Mouse (Mus musculus) ES-E14 (cell line): ENCODE results near the gene Lrfn2. TPM values are rescaled to one million over a fixed set of nuclear protein-coding genes. Genes with fewer than 3 reads are reported as not detected.

Source experiments
- DNase-seq: peaks from one replicate; pipeline ENCODE4 v3.0.0-alpha.2; 2013; ENCODE audit warnings: low read depth, low spot score
- H3K27ac ChIP-seq: 2 replicates; pipeline ENCODE4 v1.5.1; 2012; ENCODE audit warnings: low read depth, mild to moderate bottlenecking, low read length, moderate library complexity, mixed read lengths; ENCODE audit not compliant: poor library complexity, insufficient read depth, severe bottlenecking
- H3K36me3 ChIP-seq: 2 replicates; pipeline ENCODE4 v1.6.1; 2012; ENCODE audit warnings: mild to moderate bottlenecking, low read length, moderate library complexity, mixed read lengths; ENCODE audit not compliant: control insufficient read depth, poor library complexity, insufficient read depth, severe bottlenecking
- H3K4me1 ChIP-seq, 2 experiments: fragments of 150-350 bp in 1 of 2; sonication (generic) in 1 of 2; 2 replicates each; pipeline ENCODE4 v1.6.1; 2012; ENCODE audit warnings: low read length in 2 of 2, mild to moderate bottlenecking in 1 of 2, mixed read lengths in 1 of 2; ENCODE audit not compliant: control insufficient read depth in 2 of 2, insufficient read depth in 2 of 2, poor library complexity in 1 of 2
- H3K4me3 ChIP-seq, 2 experiments: fragments of 150-350 bp in 1 of 2; sonication (generic) in 1 of 2; 2 replicates each; pipeline ENCODE4 v1.5.1; 2012; ENCODE audit warnings: low read length in 2 of 2, low read depth in 1 of 2, mild to moderate bottlenecking in 1 of 2, mixed read lengths in 1 of 2; ENCODE audit not compliant: insufficient read depth in 1 of 2, poor library complexity in 1 of 2, severe bottlenecking in 1 of 2
- H3K9ac ChIP-seq: 2 replicates; pipeline ENCODE4 v1.6.1; 2012; ENCODE audit warnings: low read depth, mild to moderate bottlenecking, low read length, mixed read lengths; ENCODE audit not compliant: poor library complexity, insufficient read depth, severe bottlenecking
- H3K9me3 ChIP-seq: fragments of 150-350 bp; sonication (generic); 2 replicates; pipeline ENCODE4 v1.6.1; 2012; ENCODE audit warnings: low read depth, mild to moderate bottlenecking, low read length; ENCODE audit not compliant: control insufficient read depth, insufficient read depth
- CHD2 ChIP-seq: IDR thresholded peaks from 2 replicates; pipeline ENCODE4 v1.6.1; 2014; ENCODE audit warnings: mild to moderate bottlenecking, low read depth, low read length, inconsistent platforms
- HCFC1 ChIP-seq: IDR thresholded peaks from 2 replicates; pipeline ENCODE4 v1.6.1; 2012; ENCODE audit warnings: low read length, inconsistent platforms, borderline replicate concordance; ENCODE audit not compliant: insufficient read depth
- MAFK ChIP-seq: IDR thresholded peaks from 2 replicates; pipeline ENCODE4 v1.6.1; 2014; ENCODE audit warnings: mild to moderate bottlenecking, low read depth, low read length, inconsistent platforms; ENCODE audit not compliant: insufficient read depth
- ZC3H11A ChIP-seq: IDR thresholded peaks from 2 replicates; pipeline ENCODE4 v1.6.1; 2012; ENCODE audit warnings: low read depth, mild to moderate bottlenecking, inconsistent platforms, low read length, borderline replicate concordance
- ZNF384 ChIP-seq: IDR thresholded peaks from 2 replicates; pipeline ENCODE4 v1.6.1; 2012; ENCODE audit warnings: low read depth, low read length, inconsistent platforms
- in situ Hi-C, 2 experiments: fragments of 600-800 bp; cut with MboI; formaldehyde crosslinking; loops; one replicate each; pipeline ENCODE4 v1.15.1; 2025; ENCODE audit warnings: low sequenced_read_pairs in 2 of 2, inconsistent platforms in 1 of 2; ENCODE audit not compliant: unreplicated experiment in 2 of 2
- total RNA-seq: library from RNA; depleted of rRNA; stranded (reverse); fragments of 300-350 nt; gene quantifications from 2 replicates; pipeline ENCODE4 v1.2.3, GENCODE M21; 2012

The Lrfn2 gene
- total RNA-seq, 1 experiment, result 0.13 TPM

- in situ Hi-C loops, result no loop called here
- peaks cover 0 to 5% of the 10 kb centered on the region in 2 experiments; a peak in 1 of 4 replicates for H3K4me1 ChIP-seq
- no peaks in the 10 kb centered on the region for H3K9me3 ChIP-seq
- no peaks in the 10 kb centered on the region for H3K36me3 ChIP-seq
- no peak overlapping the region for H3K4me3 ChIP-seq
- H3K27ac ChIP-seq, result no peak overlapping the region; the same call in 1 of the 2 replicates
- TF ChIP-seq ZNF384 (no peak), ZC3H11A (no peak), MAFK (no peak), HCFC1 (no peak), CHD2 (no peak)
- no peak overlapping the region for H3K9ac ChIP-seq
- DNase-seq, result no peak
Measured at GRCm38 (mm10) chr17:49047921-49048320, 115.7 kb downstream of the Lrfn2 start.

GRCm38 (mm10) chr17:49051231-49051630 is 119.1 kb downstream of the Lrfn2 start:
- in situ Hi-C loops, result no loop called here
- Histone ChIP-seq H3K27ac (no peak overlapping the region), H3K36me3 (no peaks in the 10 kb centered on the region), H3K9ac (no peak overlapping the region), H3K4me1 (peaks cover 0 to 3% of the 10 kb centered on the region in 2 experiments; a peak in 1 of 4 replicates), H3K4me3 (no peak overlapping the region), H3K9me3 (no peaks in the 10 kb centered on the region)
- DNase-seq, result no peak
- TF ChIP-seq CHD2, result no peak
- TF ChIP-seq ZNF384, result no peak
- no peak for TF ChIP-seq MAFK

- TF ChIP-seq ZNF384 (no peak), CHD2 (no peak), MAFK (no peak), ZC3H11A (no peak), HCFC1 (no peak)
- H3K4me3 ChIP-seq, result no peak overlapping the region
- H3K4me1 ChIP-seq, result peaks cover 6 to 9% of the 10 kb centered on the region in 2 experiments; a peak in 3 of 4 replicates
- H3K9ac ChIP-seq, result no peak overlapping the region
- H3K9me3 ChIP-seq, result no peaks in the 10 kb centered on the region
- H3K27ac ChIP-seq, result no peak overlapping the region
- DNase-seq, result no peak
- H3K36me3 ChIP-seq, result no peaks in the 10 kb centered on the region
- in situ Hi-C loops, result no loop called here
Measured at GRCm38 (mm10) chr17:49061141-49061540, 129.0 kb downstream of the Lrfn2 start.

GRCm38 (mm10) chr17:49063789-49064188 is 131.6 kb downstream of the Lrfn2 start:
- no peak overlapping the region for H3K4me3 ChIP-seq
- in situ Hi-C loops, result no loop called here

GRCm38 (mm10) chr17:49064526-49064925 is 132.3 kb downstream of the Lrfn2 start:
- Histone ChIP-seq H3K4me3 (no peak overlapping the region), H3K9ac (no peak overlapping the region), H3K36me3 (no peaks in the 10 kb centered on the region), H3K9me3 (no peaks in the 10 kb centered on the region), H3K4me1 (peaks cover 6 to 9% of the 10 kb centered on the region in 2 experiments; a peak in 3 of 4 replicates), H3K27ac (no peak overlapping the region)
- in situ Hi-C loops, result no loop called here
- no peak for TF ChIP-seq HCFC1
- no peak for TF ChIP-seq ZNF384
- no peak for TF ChIP-seq ZC3H11A
- TF ChIP-seq MAFK, result no peak
- TF ChIP-seq CHD2, result no peak
- DNase-seq, result no peak

More at GRCm38 (mm10) chr17:49063789-49064188, 131.6 kb downstream of the Lrfn2 start:
- no peak for DNase-seq
- no peaks in the 10 kb centered on the region for H3K36me3 ChIP-seq
- peaks cover 6 to 9% of the 10 kb centered on the region in 2 experiments; a peak in 3 of 4 replicates for H3K4me1 ChIP-seq
- no peaks in the 10 kb centered on the region for H3K9me3 ChIP-seq
- H3K27ac ChIP-seq, result no peak overlapping the region
- TF ChIP-seq MAFK, result no peak
- TF ChIP-seq ZC3H11A, result no peak
- TF ChIP-seq ZNF384, result no peak
- TF ChIP-seq CHD2, result no peak
- no peak for TF ChIP-seq HCFC1
- H3K9ac ChIP-seq, result no peak overlapping the region
